Mouse (Mus musculus) bone marrow macrophage, adult 2 months (primary cell): ENCODE data around the gene Pex6.

Experiments
- CTCF ChIP-seq: IDR thresholded peaks from 2 replicates; pipeline ENCODE4 v1.5.1; 2012; ENCODE audit warnings: low read depth, mild to moderate bottlenecking, low read length, moderate library complexity
- POLR2A ChIP-seq: IDR thresholded peaks from 2 replicates; pipeline ENCODE4 v1.6.1; 2012; ENCODE audit warnings: mild to moderate bottlenecking, low read depth, low read length, borderline replicate concordance

GRCm38 (mm10) chr17:46727271-46727670 lies 16.0 kb downstream of the Pex6 start:
- no peak for TF ChIP-seq CTCF
- no peak for TF ChIP-seq POLR2A
